Mouse (Mus musculus) midbrain, embryonic 12.5 days (tissue): ENCODE measurements at regions not wholly inside any gene's neighbourhood (a gene's known extent, or its start where the extent isn't known, plus 50 kb on each side); places are given as distances from the start of the nearest gene placed in this dataset.

Experiments used
- ATAC-seq: fragments of 200-750 bp; cut with Nextera tagmentation; 2 replicates; pipeline ENCODE4 v1.8.0; 2017; ENCODE audit warnings: low read depth, moderate TSS enrichment, moderate library complexity; ENCODE audit not compliant: low FRiP score
- H3K27ac ChIP-seq: fragments of 300-500 bp; sonication (generic); replicated peaks from 2 replicates; pipeline ENCODE4 v1.5.1; 2016; ENCODE audit warnings: mild to moderate bottlenecking
- H3K27me3 ChIP-seq: fragments of 300-500 bp; sonication (generic); 2 replicates; pipeline ENCODE4 v1.6.1; 2016; ENCODE audit warnings: mild to moderate bottlenecking
- H3K36me3 ChIP-seq: fragments of 300-500 bp; sonication (generic); 2 replicates; pipeline ENCODE4 v1.6.1; 2016
- H3K4me1 ChIP-seq: fragments of 300-500 bp; sonication (generic); 2 replicates; pipeline ENCODE4 v1.6.1; 2016
- H3K4me2 ChIP-seq: fragments of 300-500 bp; sonication (generic); replicated peaks from 2 replicates; pipeline ENCODE4 v1.6.1; 2016; ENCODE audit warnings: mild to moderate bottlenecking, moderate library complexity
- H3K4me3 ChIP-seq: fragments of 300-500 bp; sonication (generic); 2 replicates; pipeline ENCODE4 v1.5.1; 2016; ENCODE audit warnings: mild to moderate bottlenecking
- H3K9ac ChIP-seq: fragments of 300-500 bp; sonication (generic); replicated peaks from 2 replicates; pipeline ENCODE4 v1.6.1; 2016; ENCODE audit warnings: mild to moderate bottlenecking, moderate library complexity
- H3K9me3 ChIP-seq: fragments of 300-500 bp; sonication (generic); 2 replicates; pipeline ENCODE4 v1.6.1; 2016; ENCODE audit warnings: mild to moderate bottlenecking
- WGBS: fragments of 180-500 bp; shearing (Covaris S2); methylation state at CpG from one replicate; pipeline ENCODE4 v1.1.7; 2016; 5-methylcytosine and 5-hydroxymethylcytosine counted together

DNA sequence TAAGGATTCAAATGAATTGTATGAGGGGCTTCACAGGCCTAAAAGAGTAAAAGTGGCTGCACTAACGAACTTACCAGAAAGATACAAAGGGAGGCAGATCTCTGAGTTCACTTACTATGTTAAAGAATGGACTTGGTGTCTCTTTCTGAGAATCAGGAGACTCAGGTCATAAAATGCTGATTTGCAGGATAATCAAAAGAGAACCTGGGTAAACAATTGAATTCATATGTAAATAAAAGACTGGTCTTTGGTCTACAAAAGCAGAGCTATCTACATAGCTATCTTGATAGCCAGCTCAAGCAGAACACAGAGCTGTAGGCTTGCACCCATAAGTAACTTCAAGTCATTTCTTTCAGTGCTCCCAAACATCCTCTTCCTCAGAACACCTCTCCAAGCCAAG, 72.8 kb upstream of the 4930583I09Rik start:
- Histone ChIP-seq H3K4me3 (no peak overlapping the region), H3K27ac (no peak overlapping the region), H3K9me3 (no peaks in the 10 kb centered on the region), H3K9ac (no peak overlapping the region), H3K4me2 (no peak overlapping the region), H3K27me3 (no peaks in the 10 kb centered on the region), H3K36me3 (no peaks in the 10 kb centered on the region), H3K4me1 (peaks cover 2% of the 10 kb centered on the region; the same call in 1 of the 2 replicates)
- 85% methylated on average over 1 of the region's 1 CpGs for WGBS
- no peak for ATAC-seq

DNA sequence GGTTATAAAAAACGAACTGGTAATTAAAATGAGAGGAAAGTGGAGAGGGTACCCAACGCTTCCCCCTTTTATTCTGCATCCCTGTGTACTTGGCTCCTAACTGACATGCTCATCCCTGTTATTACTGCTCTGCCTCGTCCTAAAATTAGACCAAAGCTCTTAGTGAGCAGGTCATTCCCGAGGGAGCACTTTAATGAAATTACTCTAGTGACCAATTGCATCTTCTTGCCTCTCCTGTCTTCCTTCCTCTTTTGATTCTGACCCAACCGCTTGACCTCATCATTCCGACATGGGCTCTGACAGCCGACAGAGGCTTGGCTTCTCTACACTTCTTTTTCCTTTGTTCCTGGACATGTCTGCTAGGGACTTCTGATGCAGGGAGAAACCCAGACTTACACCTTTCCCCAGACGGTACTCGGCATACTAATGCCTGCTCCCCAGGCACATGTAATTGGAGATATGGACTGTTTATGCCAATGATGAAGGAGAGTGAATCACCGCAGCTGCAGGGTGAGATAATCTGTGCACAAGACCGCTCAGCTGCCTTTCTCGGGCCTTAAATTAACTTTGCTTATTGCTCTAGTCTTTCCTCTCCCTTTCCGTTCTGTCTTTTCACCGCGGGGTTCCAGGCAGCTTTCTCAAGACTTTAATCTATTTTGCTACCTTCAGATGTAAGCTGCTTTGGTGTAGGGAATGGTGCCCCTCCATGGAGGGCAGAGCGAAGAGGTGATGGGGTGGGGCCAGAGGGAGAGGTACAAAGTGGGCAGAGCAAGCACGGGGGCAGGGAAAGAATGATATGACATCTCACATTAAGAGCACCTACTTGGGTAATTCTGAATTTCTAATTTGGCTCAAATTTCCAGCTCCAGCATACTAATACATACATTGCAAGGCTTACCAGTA, 66.1 kb upstream of the 4930583I09Rik start:
- H3K36me3 ChIP-seq: no peaks in the 10 kb centered on the region
- H3K27ac ChIP-seq: peak overlapping the region; percentile 64

DNA sequence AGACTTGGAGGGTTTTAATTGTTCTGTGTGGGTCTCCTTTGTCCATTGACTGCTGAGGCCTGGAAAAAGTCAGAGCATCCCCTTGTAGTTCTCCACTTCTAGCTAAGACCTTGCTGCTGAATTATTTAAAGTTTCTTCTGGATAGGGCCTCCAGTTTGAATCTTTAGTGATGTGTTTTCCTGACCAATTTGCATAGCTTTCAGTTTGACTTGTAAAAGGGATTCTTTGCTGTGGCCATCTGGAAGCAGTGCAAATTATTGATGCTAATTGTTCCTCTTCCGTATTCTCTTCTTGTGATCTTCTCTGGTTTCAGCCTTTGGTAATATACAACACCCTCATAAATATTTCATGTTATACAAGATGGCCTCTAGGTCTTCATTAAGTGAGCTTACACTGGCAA, 61.6 kb upstream of the 4930583I09Rik start:
- no peak overlapping the region for H3K4me3 ChIP-seq
- no peak overlapping the region for H3K9ac ChIP-seq
- H3K4me1 ChIP-seq: peaks cover 4% of the 10 kb centered on the region; the same call in 1 of the 2 replicates
- H3K27me3 ChIP-seq: no peaks in the 10 kb centered on the region
- H3K9me3 ChIP-seq: 0 out of 2 replicates have a peak, but pooled peaks cover 5% of the 10 kb centered on the region
- ATAC-seq: peak; percentile 68; the same call in 1 of the 2 replicates
- 0 out of 2 replicates have a peak overlapping the region, but pooled peaks have one; percentile 22 for H3K27ac ChIP-seq
- H3K4me2 ChIP-seq: no peak overlapping the region
- H3K36me3 ChIP-seq: no peaks in the 10 kb centered on the region
- WGBS: 44% methylated on average over 1 of the region's 1 CpGs

More for the DNA sequence above, 66.1 kb upstream of the 4930583I09Rik start:
- 58% methylated on average over 17 of the region's 17 CpGs for WGBS
- 0 out of 2 replicates have a peak, but pooled peaks cover 5% of the 10 kb centered on the region for H3K9me3 ChIP-seq
- H3K4me3 ChIP-seq: no peak overlapping the region
- H3K4me1 ChIP-seq: peaks cover 9% of the 10 kb centered on the region; the same call in 1 of the 2 replicates
- no peaks in the 10 kb centered on the region for H3K27me3 ChIP-seq
- no peak overlapping the region for H3K4me2 ChIP-seq
- peak; percentile 69 for ATAC-seq
- no peak overlapping the region for H3K9ac ChIP-seq

DNA sequence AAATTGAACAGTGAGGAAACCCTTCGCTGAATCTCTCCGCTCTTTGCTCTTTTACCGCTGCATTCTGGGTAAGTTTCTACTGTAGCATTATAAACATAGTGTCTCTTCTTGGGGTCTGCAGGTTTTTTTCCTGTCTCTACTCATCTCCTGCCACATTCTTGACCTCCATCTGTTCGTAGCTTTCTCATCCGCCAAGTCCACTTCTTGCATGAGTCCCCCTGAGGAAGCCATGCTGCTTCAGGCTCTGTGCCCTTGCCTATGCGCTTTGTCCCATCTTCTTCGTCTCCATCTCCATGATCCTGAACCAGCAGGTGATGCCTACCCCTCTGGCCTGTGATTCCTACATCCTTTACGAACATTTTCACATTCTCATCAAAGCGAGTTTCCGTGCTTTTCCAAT, 60.0 kb upstream of the 4930583I09Rik start:
- no peak overlapping the region for H3K9ac ChIP-seq
- no peak overlapping the region for H3K4me3 ChIP-seq
- 93% methylated on average over 10 of the region's 10 CpGs for WGBS
- no peaks in the 10 kb centered on the region for H3K36me3 ChIP-seq
- no peaks in the 10 kb centered on the region for H3K4me1 ChIP-seq
- no peaks in the 10 kb centered on the region for H3K27me3 ChIP-seq
- ATAC-seq: no peak
- no peak overlapping the region for H3K27ac ChIP-seq
- H3K9me3 ChIP-seq: 0 out of 2 replicates have a peak, but pooled peaks cover 5% of the 10 kb centered on the region
- no peak overlapping the region for H3K4me2 ChIP-seq

DNA sequence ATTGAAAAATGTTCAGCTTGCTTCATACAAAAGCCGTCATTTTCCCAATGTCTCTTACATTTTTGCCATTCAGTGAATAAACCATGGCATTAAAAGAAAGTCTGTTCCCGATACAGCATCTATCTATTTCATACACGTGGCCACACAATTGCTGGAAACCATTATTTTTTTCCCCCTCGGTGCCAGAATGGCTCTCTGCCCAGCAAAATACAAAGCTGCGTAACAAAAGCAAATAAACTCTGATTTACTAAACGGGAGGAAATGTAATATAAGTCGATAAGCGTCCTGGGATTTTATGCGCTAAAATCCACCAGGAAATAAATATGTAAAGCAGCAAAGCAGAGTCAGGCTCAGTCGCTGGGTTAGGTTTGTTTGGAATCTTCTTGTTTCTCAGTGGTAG, 59.6 kb upstream of the 4930583I09Rik start:
- 0 out of 2 replicates have a peak, but pooled peaks cover 5% of the 10 kb centered on the region for H3K9me3 ChIP-seq
- H3K9ac ChIP-seq: no peak overlapping the region
- H3K4me1 ChIP-seq: no peaks in the 10 kb centered on the region
- no peak for ATAC-seq
- no peak overlapping the region for H3K4me3 ChIP-seq
- H3K36me3 ChIP-seq: no peaks in the 10 kb centered on the region
- 86% methylated on average over 10 of the region's 10 CpGs for WGBS
- no peak overlapping the region for H3K27ac ChIP-seq
- H3K4me2 ChIP-seq: no peak overlapping the region
- no peaks in the 10 kb centered on the region for H3K27me3 ChIP-seq

DNA sequence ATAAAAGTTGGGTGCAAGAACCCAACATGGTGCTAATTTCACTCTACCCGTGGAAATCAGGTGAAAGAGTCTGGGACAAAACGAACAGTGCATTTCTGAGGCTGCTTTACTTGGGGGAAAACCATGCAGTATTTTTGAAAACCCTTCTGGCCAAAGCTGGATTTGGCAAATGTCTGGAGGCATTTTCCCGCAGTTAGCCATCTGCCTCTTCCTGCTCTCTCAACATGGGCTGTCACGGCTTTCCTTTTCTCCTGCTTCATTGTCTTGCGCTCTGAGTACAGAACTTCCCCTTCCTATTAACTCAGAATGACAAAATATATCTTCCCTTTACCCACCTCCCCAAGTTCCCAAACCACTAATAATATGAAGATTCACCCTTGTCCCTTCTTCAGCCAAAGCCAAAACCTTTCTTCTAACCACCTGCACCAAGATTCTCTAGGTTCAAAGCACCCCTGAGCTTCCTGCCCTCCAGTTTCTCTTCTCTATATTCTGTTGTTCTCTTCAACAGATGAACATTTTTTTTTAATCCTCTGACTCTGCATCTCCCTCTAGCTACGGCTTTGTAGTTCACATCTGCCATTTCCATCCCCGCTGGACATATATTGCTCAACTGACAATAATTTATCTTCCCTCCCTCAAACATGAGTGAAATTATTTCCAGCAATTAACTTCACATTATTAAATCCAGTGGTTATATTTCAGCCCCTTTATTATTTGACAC, 57.5 kb upstream of the 4930583I09Rik start:
- H3K4me2 ChIP-seq: no peak overlapping the region
- WGBS: 87% methylated on average over 7 of the region's 7 CpGs

More for the DNA sequence above, 57.5 kb upstream of the 4930583I09Rik start:
- Histone ChIP-seq H3K27ac (no peak overlapping the region), H3K36me3 (no peaks in the 10 kb centered on the region), H3K9me3 (no peaks in the 10 kb centered on the region), H3K9ac (no peak overlapping the region), H3K4me3 (no peak overlapping the region), H3K27me3 (no peaks in the 10 kb centered on the region), H3K4me1 (no peaks in the 10 kb centered on the region)
- no peak for ATAC-seq
